Mouse (Mus musculus) granulocyte monocyte progenitor cell, adult 5-6 weeks (primary cell): Measurements from ENCODE around the gene Pex5l. TPM values are rescaled to one million over a fixed set of nuclear protein-coding genes. Genes with fewer than 3 reads are reported as not detected.
A peak's percentile ranks its signal among the peaks of the same experiment; 100 is the strongest.

Experiments used
- ATAC-seq: replicated peaks from 2 replicates; pipeline ENCODE4 v1.8.0; 2016; ENCODE audit warnings: mild to moderate bottlenecking, moderate TSS enrichment, inconsistent platforms; ENCODE audit not compliant: poor library complexity, severe bottlenecking
- total RNA-seq, 2 experiments: library from RNA; stranded (forward) in 1 of 2; stranded (reverse) in 1 of 2; fragments of 200-712, 200-1000 nt in 1 of 2; fragments of >200 nt in 1 of 2; fragmentation: Nextera tagmentation in 1 of 2; gene quantifications; 2 replicates each; pipeline ENCODE4 v1.2.3; 2014 to 2017

The Pex5l gene
- 0.15 TPM in 1 of 2 replicates, not detected in the other for total RNA-seq (2014; fragmentation: Nextera tagmentation)
- total RNA-seq (2017): not detected in 2 replicates

GRCm38 (mm10) chr3:33142901-33143461 lies at the start of gene Pex5l:
Gene Pex5l (minus strand): TSS chr3:33143247.
- ATAC-seq: peak; percentile 78

GRCm38 (mm10) chr3:33165186-33165585 lies 22.1 kb upstream of the Pex5l start:
- ATAC-seq: no peak

- ATAC-seq: no peak
Measured at GRCm38 (mm10) chr3:33163821-33164220, 20.8 kb upstream of the Pex5l start.

- no peak for ATAC-seq
Measured at GRCm38 (mm10) chr3:33143592-33143991, 545 bp upstream of the Pex5l start.

- no peak for ATAC-seq
Measured at GRCm38 (mm10) chr3:33142398-33142797, 649 bp downstream of the Pex5l start.

- ATAC-seq: no peak
Measured at GRCm38 (mm10) chr3:33129944-33130343, 13.1 kb downstream of the Pex5l start.

GRCm38 (mm10) chr3:33124796-33125195 lies 18.3 kb downstream of the Pex5l start:
- ATAC-seq: no peak

- no peak for ATAC-seq
Measured at GRCm38 (mm10) chr3:33105785-33106184, 37.3 kb downstream of the Pex5l start.

GRCm38 (mm10) chr3:33103501-33103900 lies 39.5 kb downstream of the Pex5l start:
- ATAC-seq: no peak

GRCm38 (mm10) chr3:33098550-33099295 lies 44.3 kb downstream of the Pex5l start:
- no peak for ATAC-seq

- no peak for ATAC-seq
Measured at GRCm38 (mm10) chr3:33093646-33094045, 49.4 kb downstream of the Pex5l start.

GRCm38 (mm10) chr3:33090001-33090400 lies 53.0 kb downstream of the Pex5l start:
- no peak for ATAC-seq

- no peak for ATAC-seq
Measured at GRCm38 (mm10) chr3:33089470-33089869, 53.6 kb downstream of the Pex5l start.

- no peak for ATAC-seq
Measured at GRCm38 (mm10) chr3:33088276-33088675, 54.8 kb downstream of the Pex5l start.

- ATAC-seq: no peak
Measured at GRCm38 (mm10) chr3:33082806-33083338, 60.2 kb downstream of the Pex5l start.

GRCm38 (mm10) chr3:33081793-33082192 lies 61.3 kb downstream of the Pex5l start:
- ATAC-seq: no peak

- ATAC-seq: no peak
Measured at GRCm38 (mm10) chr3:33079658-33080057, 63.4 kb downstream of the Pex5l start.

- no peak for ATAC-seq
Measured at GRCm38 (mm10) chr3:33079171-33079570, 63.9 kb downstream of the Pex5l start.

GRCm38 (mm10) chr3:33075696-33076095 lies 67.4 kb downstream of the Pex5l start:
- ATAC-seq: no peak

GRCm38 (mm10) chr3:33074266-33074981 lies 68.6 kb downstream of the Pex5l start:
- no peak for ATAC-seq

GRCm38 (mm10) chr3:33073905-33074265 lies 69.2 kb downstream of the Pex5l start:
- ATAC-seq: no peak
